Mouse (Mus musculus): Measurements from ENCODE around the gene Ppp1r3e. TPM values are rescaled to one million over a fixed set of nuclear protein-coding genes. Genes with fewer than 3 reads are reported as not detected.

Gene Ppp1r3e
- 28.9 TPM for polyA plus RNA-seq (2014; fragmentation: Illumina TruSeq; extraction: RNeasy Lipid Tissue Mini Kit (QIAGEN cat#74804); ENCODE audit: low read depth, low replicate concordance)

DNA sequence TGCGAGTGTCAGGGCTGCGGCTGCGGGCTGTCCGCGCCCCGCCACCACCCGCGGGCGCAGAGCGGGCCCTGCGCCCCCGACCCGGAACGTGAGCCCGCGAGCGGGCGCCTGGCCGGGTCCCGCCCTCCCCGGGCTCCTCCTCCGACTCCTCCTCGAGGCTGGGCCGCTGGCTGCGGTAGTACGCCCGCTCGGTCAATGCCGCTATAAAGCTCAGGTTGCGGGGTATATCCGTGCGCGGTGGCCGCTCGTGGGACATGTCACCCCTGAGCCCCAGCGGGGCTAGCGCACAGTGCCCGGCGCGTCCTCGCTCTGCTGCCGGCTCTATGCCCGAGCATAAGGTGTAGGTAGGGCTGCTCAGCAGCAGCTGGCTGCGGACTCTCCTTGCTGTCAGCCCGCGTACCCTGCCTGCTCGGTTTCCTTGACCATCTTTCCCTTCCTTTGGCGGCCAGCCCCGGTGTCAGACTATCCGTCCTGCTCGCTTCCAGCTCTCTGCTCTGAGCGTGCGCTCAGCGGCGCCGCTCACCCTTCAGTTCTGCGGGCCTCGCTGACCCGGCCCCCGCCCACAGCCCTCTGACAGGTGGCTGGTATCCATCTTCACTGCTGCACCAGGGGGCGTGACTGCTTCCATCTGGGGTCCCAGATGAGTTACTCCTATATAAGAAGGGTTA is at the start of gene Ppp1r3e:
TSS of gene Ppp1r3e (minus strand) at position 503 of the 668 bp plus-strand sequence.

DNA sequence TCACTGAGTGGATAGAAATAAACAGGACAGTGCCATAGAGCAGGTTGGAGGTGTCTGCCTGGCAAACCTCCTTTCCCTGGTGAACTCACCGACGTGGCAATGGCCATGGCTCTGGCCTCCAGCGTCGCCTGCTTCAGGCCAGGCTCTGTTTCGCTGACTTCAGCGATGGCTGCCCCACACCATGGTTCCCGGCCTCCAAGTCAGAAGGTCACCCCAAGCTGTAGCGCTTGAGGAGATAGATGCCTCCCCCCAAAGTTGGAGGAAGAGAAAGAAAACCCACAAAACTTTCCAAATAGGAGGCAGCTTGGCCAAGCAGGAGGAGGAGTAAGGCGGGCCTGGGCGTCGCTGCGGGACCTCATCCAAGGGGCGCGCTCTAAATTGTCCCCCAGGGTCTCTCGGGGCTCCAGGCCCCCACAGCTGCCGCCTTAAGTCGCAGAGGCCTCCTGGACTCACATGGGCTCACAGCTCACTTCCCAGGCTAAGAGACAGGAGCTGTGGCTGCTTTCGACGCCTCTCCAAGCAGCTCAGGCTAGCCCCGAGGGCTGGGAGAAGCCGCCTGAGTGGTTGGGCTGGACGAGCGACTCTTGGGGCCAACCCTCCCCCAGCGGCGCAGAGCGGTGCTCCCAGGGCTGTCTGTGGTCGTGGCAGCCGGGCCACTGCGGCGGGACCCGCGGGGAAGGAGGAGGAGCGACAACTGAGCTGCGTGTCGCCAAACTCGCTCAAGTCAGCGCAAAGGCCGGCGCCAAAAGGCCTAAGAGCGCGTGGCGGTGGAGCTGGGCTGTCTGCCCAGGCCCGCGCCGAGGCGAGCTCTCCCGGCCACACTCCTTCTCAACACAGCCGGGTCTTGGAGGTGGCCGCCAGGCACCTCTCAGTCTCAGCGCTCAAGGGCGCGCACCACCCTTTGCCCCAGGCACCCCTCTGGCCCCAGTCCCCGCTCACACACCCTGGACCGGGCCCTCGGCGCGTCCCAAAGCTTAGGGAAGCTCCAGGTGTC is 48.3 kb upstream of the Ppp1r3e start, which contains the start of gene Efs:
TSS of gene Efs (minus strand) at position 778 of the 994 bp plus-strand sequence.

DNA sequence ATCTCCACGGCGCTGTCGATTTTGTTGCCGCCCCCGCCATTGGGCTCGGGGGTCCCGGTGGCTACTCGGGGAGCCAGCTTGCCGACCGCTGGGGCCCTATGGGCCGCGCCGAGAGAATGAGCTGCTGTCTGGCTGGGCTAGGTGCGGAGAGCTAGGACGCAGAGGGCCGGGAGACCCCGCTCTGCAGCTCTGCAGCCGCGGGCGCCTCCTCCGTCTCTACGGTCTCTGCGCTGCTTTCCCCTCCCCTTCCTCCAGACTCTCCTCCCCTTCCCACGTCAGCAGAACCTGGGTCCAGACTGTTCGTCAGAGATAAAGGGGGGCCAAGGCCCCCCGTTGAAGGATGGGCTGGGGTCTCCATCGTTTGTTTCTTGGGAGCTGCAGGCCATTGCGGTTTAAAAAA is 35.5 kb upstream of the Ppp1r3e start, which contains the start of gene Slc22a17:
TSS of gene Slc22a17 (minus strand) at position 247 of the 400 bp plus-strand sequence.

DNA sequence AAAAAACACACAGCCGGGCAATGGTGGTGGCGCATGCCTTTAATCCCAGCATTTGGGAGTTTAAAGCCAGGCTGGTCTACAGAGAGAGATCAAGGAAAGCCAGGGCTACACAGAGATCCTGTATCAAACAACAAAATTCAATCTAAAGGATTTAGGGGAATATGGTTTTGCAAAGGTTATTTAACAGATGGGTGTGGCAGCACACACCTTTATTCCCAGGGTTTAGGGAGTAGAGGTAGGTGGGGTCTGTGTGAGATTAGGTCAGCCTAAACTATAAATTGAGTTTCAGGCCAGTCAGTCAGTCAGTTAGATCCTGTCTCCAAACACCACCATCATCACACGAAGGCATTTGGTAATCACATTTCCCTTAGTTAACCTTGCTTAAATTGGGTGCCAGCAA is 14.8 kb upstream of the Ppp1r3e start, which contains the start of gene Pabpn1:
TSS of gene Pabpn1 (plus strand) at position 301 of the 400 bp plus-strand sequence.

DNA sequence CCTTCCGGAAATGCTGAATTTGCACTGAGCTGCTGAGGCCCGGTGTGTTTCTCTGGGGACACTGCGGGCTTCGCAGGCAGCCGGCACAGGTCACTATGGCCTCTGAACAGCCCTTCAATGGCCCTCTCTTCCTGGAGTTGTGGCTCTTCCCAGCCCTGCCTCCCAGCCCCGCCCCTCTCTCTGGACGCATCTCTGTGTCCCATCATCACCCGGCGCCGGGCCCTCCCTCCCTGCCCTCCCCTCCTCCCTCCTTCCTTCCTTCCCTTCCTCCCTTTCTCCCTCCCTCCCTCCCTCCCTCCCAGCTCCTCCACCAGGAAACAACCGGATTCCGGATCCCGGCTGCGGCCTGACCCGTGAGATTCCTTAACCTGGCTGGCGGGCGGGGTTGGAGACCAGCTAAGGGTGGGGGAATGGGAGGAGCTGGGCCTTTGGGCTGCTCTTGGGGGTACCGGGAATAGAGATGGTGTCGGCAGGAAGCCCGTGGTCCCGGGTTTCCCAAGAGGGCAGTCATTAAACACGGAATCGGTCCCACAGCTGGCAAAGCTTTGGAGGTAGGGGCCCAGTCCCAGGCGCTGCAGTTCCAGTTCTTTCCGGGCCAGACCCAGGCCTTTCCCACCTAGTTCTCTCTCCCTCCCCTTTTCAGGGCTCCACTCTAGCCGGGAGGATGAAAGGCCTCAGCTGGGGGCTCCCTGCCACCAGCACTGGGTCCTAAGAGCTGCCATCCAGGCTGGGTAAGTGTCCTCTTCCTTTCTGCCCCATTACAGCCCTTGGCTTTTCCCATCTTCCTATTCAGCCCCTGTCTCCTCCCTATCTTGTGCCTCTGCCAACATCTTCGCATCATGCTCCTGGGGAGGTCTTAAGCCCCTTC is 6.0 kb upstream of the Ppp1r3e start, which contains the start of the genes Bcl2l2 and Gm20521:
TSS of gene Bcl2l2 (plus strand) at position 224 of the 868 bp plus-strand sequence.
TSS of gene Gm20521 (plus strand) at position 288 of the 868 bp plus-strand sequence.

DNA sequence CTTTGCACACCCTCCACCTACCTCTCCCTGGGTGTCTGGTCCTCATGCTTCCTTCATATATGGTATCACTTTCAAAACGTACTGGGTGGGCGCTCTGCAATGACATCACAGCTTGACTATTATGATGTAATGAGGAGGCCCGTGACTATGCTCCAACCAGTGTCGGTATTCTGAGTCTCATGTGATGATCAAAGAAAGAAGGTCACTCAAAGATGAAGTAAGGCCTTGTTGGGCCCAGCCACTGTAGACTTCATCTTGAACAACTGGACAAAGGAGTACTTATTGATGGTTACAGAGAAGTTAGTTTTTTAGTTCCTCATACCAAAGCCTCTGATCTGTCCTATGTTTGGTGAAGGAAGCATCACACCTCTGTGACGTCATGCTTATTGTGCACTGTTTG is 6.5 kb downstream of the Ppp1r3e start, which contains the start of gene Homez:
TSS of gene Homez (minus strand) at position 101 of the 400 bp plus-strand sequence.

Other genes starting within 250 kb of the Ppp1r3e start
- not detected for gene Gm17606, start 236.6 kb downstream of the Ppp1r3e start, polyA plus RNA-seq (2014; fragmentation: Illumina TruSeq; extraction: RNeasy Lipid Tissue Mini Kit (QIAGEN cat#74804); ENCODE audit: low read depth, low replicate concordance)
- 3.1 TPM for gene Cdh24, start 236.2 kb downstream of the Ppp1r3e start, polyA plus RNA-seq (2014; fragmentation: Illumina TruSeq; extraction: RNeasy Lipid Tissue Mini Kit (QIAGEN cat#74804); ENCODE audit: low read depth, low replicate concordance)
- gene 1700123O20Rik, start 191.3 kb downstream of the Ppp1r3e start, polyA plus RNA-seq (2014; fragmentation: Illumina TruSeq; extraction: RNeasy Lipid Tissue Mini Kit (QIAGEN cat#74804); ENCODE audit: low read depth, low replicate concordance) = 32.2 TPM
- gene Acin1, start 190.6 kb downstream of the Ppp1r3e start, polyA plus RNA-seq (2014; fragmentation: Illumina TruSeq; extraction: RNeasy Lipid Tissue Mini Kit (QIAGEN cat#74804); ENCODE audit: low read depth, low replicate concordance) = 139 TPM
- 0.12 TPM for gene Gm29776, start 178.7 kb downstream of the Ppp1r3e start, polyA plus RNA-seq (2014; fragmentation: Illumina TruSeq; extraction: RNeasy Lipid Tissue Mini Kit (QIAGEN cat#74804); ENCODE audit: low read depth, low replicate concordance)
- 0.51 TPM for gene Cebpe, start 165.4 kb downstream of the Ppp1r3e start, polyA plus RNA-seq (2014; fragmentation: Illumina TruSeq; extraction: RNeasy Lipid Tissue Mini Kit (QIAGEN cat#74804); ENCODE audit: low read depth, low replicate concordance)
- gene Slc7a8, start 95.6 kb downstream of the Ppp1r3e start, polyA plus RNA-seq (2014; fragmentation: Illumina TruSeq; extraction: RNeasy Lipid Tissue Mini Kit (QIAGEN cat#74804); ENCODE audit: low read depth, low replicate concordance) = 45.5 TPM
- gene Rnf212b, start 63.4 kb downstream of the Ppp1r3e start, polyA plus RNA-seq (2014; fragmentation: Illumina TruSeq; extraction: RNeasy Lipid Tissue Mini Kit (QIAGEN cat#74804); ENCODE audit: low read depth, low replicate concordance) = 0.58 TPM
- gene Homez, start 6.6 kb downstream of the Ppp1r3e start, polyA plus RNA-seq (2014; fragmentation: Illumina TruSeq; extraction: RNeasy Lipid Tissue Mini Kit (QIAGEN cat#74804); ENCODE audit: low read depth, low replicate concordance) = 8.6 TPM
- 68.7 TPM for gene Bcl2l2, start 5.8 kb upstream of the Ppp1r3e start, polyA plus RNA-seq (2014; fragmentation: Illumina TruSeq; extraction: RNeasy Lipid Tissue Mini Kit (QIAGEN cat#74804); ENCODE audit: low read depth, low replicate concordance)
- gene Gm20521, start 5.9 kb upstream of the Ppp1r3e start, polyA plus RNA-seq (2014; fragmentation: Illumina TruSeq; extraction: RNeasy Lipid Tissue Mini Kit (QIAGEN cat#74804); ENCODE audit: low read depth, low replicate concordance) = 1.2 TPM
- 308 TPM for gene Pabpn1, start 14.9 kb upstream of the Ppp1r3e start, polyA plus RNA-seq (2014; fragmentation: Illumina TruSeq; extraction: RNeasy Lipid Tissue Mini Kit (QIAGEN cat#74804); ENCODE audit: low read depth, low replicate concordance)
- gene Slc22a17, start 35.6 kb upstream of the Ppp1r3e start, polyA plus RNA-seq (2014; fragmentation: Illumina TruSeq; extraction: RNeasy Lipid Tissue Mini Kit (QIAGEN cat#74804); ENCODE audit: low read depth, low replicate concordance) = 37.1 TPM
- gene Efs, start 48.6 kb upstream of the Ppp1r3e start, polyA plus RNA-seq (2014; fragmentation: Illumina TruSeq; extraction: RNeasy Lipid Tissue Mini Kit (QIAGEN cat#74804); ENCODE audit: low read depth, low replicate concordance) = 8.2 TPM
- not detected for gene Il25, start 55.1 kb upstream of the Ppp1r3e start, polyA plus RNA-seq (2014; fragmentation: Illumina TruSeq; extraction: RNeasy Lipid Tissue Mini Kit (QIAGEN cat#74804); ENCODE audit: low read depth, low replicate concordance)
- 0.63 TPM for gene Cmtm5, start 58.7 kb upstream of the Ppp1r3e start, polyA plus RNA-seq (2014; fragmentation: Illumina TruSeq; extraction: RNeasy Lipid Tissue Mini Kit (QIAGEN cat#74804); ENCODE audit: low read depth, low replicate concordance)
- not detected for gene Myh6, start 89.4 kb upstream of the Ppp1r3e start, polyA plus RNA-seq (2014; fragmentation: Illumina TruSeq; extraction: RNeasy Lipid Tissue Mini Kit (QIAGEN cat#74804); ENCODE audit: low read depth, low replicate concordance)
- gene Gm17428, start 99.4 kb upstream of the Ppp1r3e start, polyA plus RNA-seq (2014; fragmentation: Illumina TruSeq; extraction: RNeasy Lipid Tissue Mini Kit (QIAGEN cat#74804); ENCODE audit: low read depth, low replicate concordance) = not detected
- 0.22 TPM for gene Myh7, start 117.1 kb upstream of the Ppp1r3e start, polyA plus RNA-seq (2014; fragmentation: Illumina TruSeq; extraction: RNeasy Lipid Tissue Mini Kit (QIAGEN cat#74804); ENCODE audit: low read depth, low replicate concordance)
- 32.8 TPM for gene Ngdn, start 137.9 kb upstream of the Ppp1r3e start, polyA plus RNA-seq (2014; fragmentation: Illumina TruSeq; extraction: RNeasy Lipid Tissue Mini Kit (QIAGEN cat#74804); ENCODE audit: low read depth, low replicate concordance)
- 2.4 TPM for gene Zfhx2, start 214.8 kb upstream of the Ppp1r3e start, polyA plus RNA-seq (2014; fragmentation: Illumina TruSeq; extraction: RNeasy Lipid Tissue Mini Kit (QIAGEN cat#74804); ENCODE audit: low read depth, low replicate concordance)
- gene Thtpa, start 217.2 kb upstream of the Ppp1r3e start, polyA plus RNA-seq (2014; fragmentation: Illumina TruSeq; extraction: RNeasy Lipid Tissue Mini Kit (QIAGEN cat#74804); ENCODE audit: low read depth, low replicate concordance) = 19.8 TPM
- gene Ap1g2, start 229.0 kb upstream of the Ppp1r3e start, polyA plus RNA-seq (2014; fragmentation: Illumina TruSeq; extraction: RNeasy Lipid Tissue Mini Kit (QIAGEN cat#74804); ENCODE audit: low read depth, low replicate concordance) = 12.7 TPM
- 0.51 TPM for gene Jph4, start 239.4 kb upstream of the Ppp1r3e start, polyA plus RNA-seq (2014; fragmentation: Illumina TruSeq; extraction: RNeasy Lipid Tissue Mini Kit (QIAGEN cat#74804); ENCODE audit: low read depth, low replicate concordance)

Measured in adipose tissue, adult 10 weeks (tissue).